Comparison of ENCODE assay signal across 10 mouse cellular contexts in genomic region chr4:150219501-150220292, GRCm38 (mm10). TPM values are rescaled to one million over a fixed set of nuclear protein-coding genes. Genes with fewer than 3 reads are reported as not detected.
A peak's percentile ranks its signal among the peaks of the same experiment; 100 is the strongest.
DNase-seq lines count a peak whose midpoint lies in the region; ATAC-seq and TF ChIP-seq lines count a peak whose summit lies in the region.
"Had no signal": no experiment of that assay in that cellular context is flagged by ENCODE, and none has a peak within 500 bp of the region (broad histone marks: within the 10 kb centered on the region; RNA-seq: fewer than 3 reads in every experiment).

No protein-coding gene starts in this region.

- no peak overlapping the region for H3K4me3 ChIP-seq in layer of hippocampus, adult 2 months
- no peak overlapping the region for H3K4me3 ChIP-seq in embryonic facial prominence, embryonic 15.5 days (replicated peaks)
- H3K4me3 ChIP-seq in liver, embryonic 15.5 days (replicated peaks) = no peak overlapping the region

- peak; percentile 79 for DNase-seq in CD4-positive, CD25-positive, alpha-beta regulatory T cell, adult 2 months (ENCODE audit: low read depth, low spot score)
- peak in 1 of 2 experiments; percentile 67 for DNase-seq in layer of hippocampus, adult 2 months (ENCODE audit: low spot score in 2 of 2)
- no peak for DNase-seq in layer of hippocampus, postnatal 36 days
- DNase-seq in ZHBTc4 (ENCODE audit: low read depth, low spot score) = peak; percentile 56
- DNase-seq in retina, postnatal 1 day = peak; percentile 82

- no peak for ATAC-seq in CD4-positive, CD25-positive, alpha-beta regulatory T cell, adult 4 months
- ATAC-seq in embryonic facial prominence, embryonic 15.5 days (ENCODE audit: insufficient number of reproducible peaks, low FRiP score, low TSS enrichment, low read depth) = 0 out of 2 replicates have a peak, but pooled peaks have one; percentile 40
- ATAC-seq in liver, embryonic 15.5 days (ENCODE audit: insufficient read depth) = no peak

- TF ChIP-seq CTCF in layer of hippocampus, adult 2 months (conservative IDR thresholded peaks at IDR 0.05) = peak; percentile 85

- H3K27me3 ChIP-seq in embryonic facial prominence, embryonic 15.5 days = no peaks in the 10 kb centered on the region
- H3K27me3 ChIP-seq in liver, embryonic 15.5 days = no peaks in the 10 kb centered on the region

- no peak overlapping the region for H3K9ac ChIP-seq in embryonic facial prominence, embryonic 15.5 days
- H3K9ac ChIP-seq in liver, embryonic 15.5 days = no peak overlapping the region

- H3K36me3 ChIP-seq in embryonic facial prominence, embryonic 15.5 days = no peaks in the 10 kb centered on the region
- no peaks in the 10 kb centered on the region for H3K36me3 ChIP-seq in liver, embryonic 15.5 days (replicated peaks)

- no peak overlapping the region for H3K27ac ChIP-seq in layer of hippocampus, adult 2 months
- H3K27ac ChIP-seq in embryonic facial prominence, embryonic 15.5 days (replicated peaks) = no peak overlapping the region
- peak overlapping the region; percentile 48; the same call in 1 of the 2 replicates for H3K27ac ChIP-seq in liver, embryonic 15.5 days (replicated peaks)
- H3K27ac ChIP-seq: macrophage had no signal

- WGBS in embryonic facial prominence, embryonic 15.5 days = 67% methylated on average over 9 of the region's 9 CpGs
- WGBS in liver, embryonic 15.5 days (ENCODE audit: insufficient replicate concordance) = 62% methylated on average over 9 of the region's 9 CpGs

- H3K4me2 ChIP-seq in embryonic facial prominence, embryonic 15.5 days (replicated peaks) = no peak overlapping the region
- H3K4me2 ChIP-seq in liver, embryonic 15.5 days = no peak overlapping the region

- peaks cover 7% of the 10 kb centered on the region for H3K4me1 ChIP-seq in embryonic facial prominence, embryonic 15.5 days
- peaks cover 24% of the 10 kb centered on the region for H3K4me1 ChIP-seq in liver, embryonic 15.5 days (replicated peaks)

- no peaks in the 10 kb centered on the region for H3K9me3 ChIP-seq in embryonic facial prominence, embryonic 15.5 days (replicated peaks)
- no peaks in the 10 kb centered on the region for H3K9me3 ChIP-seq in liver, embryonic 15.5 days (replicated peaks)

RNA-seq across cellular contexts. Expression of gene Eno1, which starts 16.8 kb away (rescaled TPM):
- polyA plus RNA-seq in CD4-positive, CD25-positive, alpha-beta regulatory T cell, adult 4 months (2017; shearing (Covaris generic)) = 1,000 to 10,000 TPM in 1 of 2 experiments, 100 to 1,000 TPM in 1; 733 to 1,178 TPM
- 100 to 1,000 TPM; 416 to 423 TPM for total RNA-seq in layer of hippocampus, adult 2 months (2021)
- 100 to 1,000 TPM; 415 to 417 TPM for total RNA-seq in layer of hippocampus, postnatal 36 days (2021)
- 1,331 and 1,435 TPM in 2 replicates for polyA plus RNA-seq in embryonic facial prominence, embryonic 15.5 days (2015; fragmentation: Nextera tagmentation; extraction: Ambion mirVana)
- polyA plus RNA-seq in liver, embryonic 15.5 days (2015; fragmentation: Nextera tagmentation; extraction: Ambion mirVana) = 557 and 577 TPM in 2 replicates

RNA-seq across cellular contexts. Expression of gene Car6, which starts 18.6 kb away (rescaled TPM):
- not detected for polyA plus RNA-seq in CD4-positive, CD25-positive, alpha-beta regulatory T cell, adult 4 months (2017; shearing (Covaris generic))
- not detected for total RNA-seq in layer of hippocampus, adult 2 months (2021)
- total RNA-seq in layer of hippocampus, postnatal 36 days (2021) = under 1 TPM in 1 of 2 experiments, not detected in 1; 0.25 TPM
- polyA plus RNA-seq in embryonic facial prominence, embryonic 15.5 days (2015; fragmentation: Nextera tagmentation; extraction: Ambion mirVana) = 0.37 and 0.84 TPM in 2 replicates
- not detected in 2 replicates for polyA plus RNA-seq in liver, embryonic 15.5 days (2015; fragmentation: Nextera tagmentation; extraction: Ambion mirVana)
- polyA plus RNA-seq: frontal cortex, adult 2 months had no signal

Comparison
In these comparisons a context has a peak if more than half of its experiments do, and no peak if none do; other contexts are left out.
1. DNase-seq: peak in CD4-positive, CD25-positive, alpha-beta regulatory T cell, adult 2 months (single experiment), ZHBTc4 (single experiment) and retina, postnatal 1 day (single experiment); none in layer of hippocampus, postnatal 36 days (0 of 2).